Mouse (Mus musculus) liver, embryonic 14.5 days (tissue): ENCODE results near the gene Anxa5. TPM values are rescaled to one million over a fixed set of nuclear protein-coding genes. Genes with fewer than 3 reads are reported as not detected.

ENCODE experiments used
- ATAC-seq: fragments of 200-750 bp; cut with Nextera tagmentation; 2 replicates; pipeline ENCODE4 v1.8.0; 2017; ENCODE audit warnings: moderate number of reproducible peaks, mild to moderate bottlenecking, moderate library complexity; ENCODE audit not compliant: insufficient read depth
- DNase-seq, 3 experiments: peaks; one replicate each; pipeline ENCODE4 v3.0.0-alpha.2; 2012 to 2013; ENCODE audit warnings: low read depth in 3 of 3, low spot score in 3 of 3
- H3K27ac ChIP-seq: fragments of 300-500 bp; sonication (generic); 2 replicates; pipeline ENCODE4 v1.5.1; 2014; ENCODE audit warnings: moderate library complexity, mild to moderate bottlenecking, control low read depth, inconsistent platforms
- H3K27me3 ChIP-seq: fragments of 300-500 bp; sonication (generic); 2 replicates; pipeline ENCODE4 v1.6.1; 2014; ENCODE audit warnings: mild to moderate bottlenecking, low read length, moderate library complexity; ENCODE audit not compliant: control insufficient read depth, insufficient read depth
- H3K36me3 ChIP-seq: fragments of 300-500 bp; sonication (generic); replicated peaks from 2 replicates; pipeline ENCODE4 v1.6.1; 2014; ENCODE audit warnings: low read depth; ENCODE audit not compliant: control insufficient read depth, insufficient read depth
- H3K4me1 ChIP-seq, 2 experiments: fragments of 200-500 bp in 1 of 2; fragments of 300-500 bp in 1 of 2; sonication (generic) in 1 of 2; replicated peaks; 2 replicates each; pipeline ENCODE4 v1.6.1; 2012 to 2014; ENCODE audit warnings: antibody characterized with exemption in 1 of 2, inconsistent platforms in 1 of 2, low read length in 1 of 2; ENCODE audit not compliant: control insufficient read depth in 2 of 2, insufficient read depth in 2 of 2
- H3K4me2 ChIP-seq: fragments of 300-500 bp; sonication (generic); 2 replicates; pipeline ENCODE4 v1.6.1; 2014; ENCODE audit warnings: low read depth, mild to moderate bottlenecking, control low read depth, moderate library complexity
- H3K4me3 ChIP-seq, 2 experiments: fragments of 200-500 bp in 1 of 2; fragments of 300-500 bp in 1 of 2; sonication (generic) in 1 of 2; 2 replicates each; pipeline ENCODE4 v1.5.1; 2012 to 2014; ENCODE audit warnings: low read depth in 2 of 2, low read length in 2 of 2, mild to moderate bottlenecking in 2 of 2, control low read depth in 1 of 2, inconsistent platforms in 1 of 2, moderate library complexity in 1 of 2; ENCODE audit not compliant: insufficient read depth in 1 of 2
- H3K9ac ChIP-seq: fragments of 300-500 bp; sonication (generic); replicated peaks from 2 replicates; pipeline ENCODE4 v1.6.1; 2014; ENCODE audit warnings: mild to moderate bottlenecking, control low read depth, moderate library complexity
- H3K9me3 ChIP-seq: fragments of 300-500 bp; sonication (generic); 2 replicates; pipeline ENCODE4 v1.6.1; 2016; ENCODE audit warnings: low read length, mixed read lengths; ENCODE audit not compliant: control insufficient read depth
- CTCF ChIP-seq: IDR thresholded peaks from 2 replicates; pipeline ENCODE4 v1.5.1; 2016; ENCODE audit warnings: antibody characterized with exemption, low read depth, control low read depth
- EP300 ChIP-seq: IDR thresholded peaks from 2 replicates; pipeline ENCODE4 v1.6.1; 2016; ENCODE audit warnings: antibody characterized with exemption, low read depth
- WGBS: fragments of 180-500 bp; shearing (Covaris S2); extraction: QIAGEN DNeasy Blood & Tissue Kit; methylation state at CpG from one replicate; pipeline ENCODE4 v1.1.7; 2014; ENCODE audit not compliant: insufficient replicate concordance; 5-methylcytosine and 5-hydroxymethylcytosine counted together
- polyA plus RNA-seq, 2 experiments: library from polyadenylated mRNA; depleted of rRNA in 1 of 2; stranded (reverse) in 1 of 2; unstranded in 1 of 2; fragments of >200 nt; fragmentation: Nextera tagmentation in 1 of 2; extraction: Ambion mirVana in 1 of 2; gene quantifications; 2 replicates each; pipeline versions ENCODE4 v1.2.1 to v1.2.3; 2012 to 2014

Anxa5 gene
- polyA plus RNA-seq, 2 experiments, result 49.9 to 51.9 TPM

DNA sequence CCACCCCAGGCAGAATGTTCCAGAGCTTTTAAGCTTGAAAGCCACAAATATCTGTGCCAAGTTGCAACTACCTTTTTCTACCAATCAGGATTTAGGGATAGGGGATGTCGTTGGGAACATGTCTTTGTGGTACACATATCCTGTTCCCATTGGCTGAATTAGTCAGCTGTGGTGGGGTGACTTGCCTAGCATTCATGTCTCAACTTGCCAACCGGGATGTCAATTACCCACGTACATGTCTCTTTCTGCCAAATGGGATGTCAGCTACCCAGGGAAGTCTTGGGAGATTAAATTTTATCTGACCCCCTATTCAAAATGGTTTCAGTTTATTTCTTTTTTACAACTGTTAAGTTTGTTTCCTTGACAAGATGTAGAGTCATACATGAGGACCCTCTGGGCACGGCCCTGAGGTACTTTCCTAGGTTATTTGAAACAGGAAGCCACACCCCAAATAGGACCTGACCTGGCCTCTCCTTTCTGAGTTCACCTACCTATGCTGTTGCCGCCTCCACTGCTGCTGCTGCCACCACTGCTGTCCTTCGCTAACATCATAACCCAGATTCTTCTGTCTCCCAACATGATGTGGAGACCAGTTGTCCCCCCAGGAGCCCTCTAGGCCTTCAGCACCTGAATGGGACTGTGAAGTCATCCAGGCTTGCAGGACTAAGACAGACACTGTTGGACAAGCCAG, 13.3 kb upstream of the Anxa5 start:
- Histone ChIP-seq H3K27me3 (no peaks in the 10 kb centered on the region), H3K4me3 (no peak overlapping the region), H3K4me1 (peaks cover 0 to 2% of the 10 kb centered on the region in 2 experiments; a peak in 1 of 4 replicates), H3K9me3 (no peaks in the 10 kb centered on the region), H3K9ac (no peak overlapping the region), H3K27ac (no peak overlapping the region), H3K4me2 (no peak overlapping the region), H3K36me3 (no peaks in the 10 kb centered on the region)
- DNase-seq (no peak), ATAC-seq (no peak)
- TF ChIP-seq EP300 (no peak), CTCF (no peak)
- 54% methylated on average over 6 of the region's 6 CpGs for WGBS

DNA sequence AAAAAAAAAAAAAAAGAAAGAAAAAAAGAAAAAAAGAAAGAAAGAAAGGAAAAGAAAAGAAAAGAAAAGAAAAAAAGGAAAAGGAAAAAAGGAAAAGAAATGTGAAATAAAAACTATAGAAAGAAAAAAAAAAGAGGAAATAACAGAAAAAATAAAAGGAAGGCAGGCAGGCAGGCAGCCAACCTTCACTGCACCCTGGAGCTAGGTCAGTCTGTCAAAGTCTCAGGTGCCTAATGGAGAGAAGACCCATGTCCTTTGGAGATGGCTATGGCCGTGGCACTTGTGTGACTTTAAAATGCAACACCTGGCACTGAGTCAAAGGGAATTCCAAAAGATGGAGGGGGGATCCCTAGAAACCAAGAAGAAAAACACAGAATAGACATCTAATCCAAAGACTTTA, 12.7 kb upstream of the Anxa5 start:
- Histone ChIP-seq H3K9me3 (no peaks in the 10 kb centered on the region), H3K9ac (no peak overlapping the region), H3K27ac (no peak overlapping the region), H3K4me2 (no peak overlapping the region), H3K36me3 (no peaks in the 10 kb centered on the region), H3K4me3 (no peak overlapping the region), H3K4me1 (peaks cover 0 to 2% of the 10 kb centered on the region in 2 experiments; a peak in 1 of 4 replicates), H3K27me3 (no peaks in the 10 kb centered on the region)
- WGBS, result 64% methylated on average over 1 of the region's 1 CpGs
- DNase-seq (no peak), ATAC-seq (no peak)
- TF ChIP-seq EP300, result no peak
- no peak for TF ChIP-seq CTCF

DNA sequence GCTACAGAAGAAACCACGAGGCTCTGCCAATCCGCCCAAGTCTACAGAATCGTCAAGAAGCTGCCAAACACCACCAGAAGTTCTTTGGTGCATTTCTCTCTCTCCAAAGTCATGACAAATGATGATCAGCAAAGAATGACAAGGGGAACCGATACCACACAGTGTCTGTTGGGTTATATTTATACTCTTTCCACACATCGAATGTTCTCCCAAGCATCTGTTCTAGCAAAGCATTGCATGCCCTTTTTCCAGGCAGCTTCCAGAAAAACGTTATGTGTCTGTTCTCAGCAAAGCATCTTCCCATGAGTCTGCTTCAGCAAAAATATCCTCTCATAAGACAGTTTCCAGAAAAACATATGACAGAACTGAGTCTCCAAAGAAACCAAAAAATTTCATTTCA, 11.2 kb upstream of the Anxa5 start:
- Histone ChIP-seq H3K4me1 (peaks cover 0 to 3% of the 10 kb centered on the region in 2 experiments; a peak in 1 of 4 replicates), H3K4me3 (no peak overlapping the region), H3K36me3 (no peaks in the 10 kb centered on the region), H3K9me3 (no peaks in the 10 kb centered on the region), H3K9ac (no peak overlapping the region), H3K4me2 (no peak overlapping the region), H3K27ac (no peak overlapping the region), H3K27me3 (no peaks in the 10 kb centered on the region)
- ATAC-seq, result no peak
- TF ChIP-seq CTCF, result no peak
- no peak for TF ChIP-seq EP300
- DNase-seq, result no peak
- 56% methylated on average over 6 of the region's 6 CpGs for WGBS

DNA sequence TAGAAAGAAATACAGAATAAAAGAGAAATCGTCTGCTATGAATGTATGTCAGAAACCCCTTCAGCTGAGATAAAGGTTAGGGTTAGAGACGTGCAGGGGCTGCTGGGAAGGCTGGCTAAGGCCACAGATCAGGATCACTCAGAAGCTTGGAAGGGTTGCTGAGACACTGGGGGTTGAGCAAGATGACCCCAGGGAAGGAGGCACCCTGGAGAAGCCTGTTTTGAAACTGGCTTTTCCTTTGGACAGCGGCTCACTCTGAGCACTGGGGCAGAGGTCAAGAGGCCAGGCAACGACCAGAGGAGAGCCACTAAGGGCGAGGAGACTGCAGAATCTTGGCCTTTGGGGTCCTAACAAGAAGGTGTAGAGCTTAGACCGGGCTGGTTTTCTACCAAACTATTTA, 10.5 kb upstream of the Anxa5 start:
- DNase-seq (no peak), ATAC-seq (no peak)
- Histone ChIP-seq H3K4me2 (no peak overlapping the region), H3K9me3 (no peaks in the 10 kb centered on the region), H3K4me3 (no peak overlapping the region), H3K36me3 (no peaks in the 10 kb centered on the region), H3K27ac (no peak overlapping the region), H3K9ac (no peak overlapping the region), H3K27me3 (no peaks in the 10 kb centered on the region), H3K4me1 (peaks cover 0 to 3% of the 10 kb centered on the region in 2 experiments; a peak in 1 of 4 replicates)
- WGBS, result 36% methylated on average over 6 of the region's 6 CpGs
- TF ChIP-seq EP300 (no peak), CTCF (no peak)

DNA sequence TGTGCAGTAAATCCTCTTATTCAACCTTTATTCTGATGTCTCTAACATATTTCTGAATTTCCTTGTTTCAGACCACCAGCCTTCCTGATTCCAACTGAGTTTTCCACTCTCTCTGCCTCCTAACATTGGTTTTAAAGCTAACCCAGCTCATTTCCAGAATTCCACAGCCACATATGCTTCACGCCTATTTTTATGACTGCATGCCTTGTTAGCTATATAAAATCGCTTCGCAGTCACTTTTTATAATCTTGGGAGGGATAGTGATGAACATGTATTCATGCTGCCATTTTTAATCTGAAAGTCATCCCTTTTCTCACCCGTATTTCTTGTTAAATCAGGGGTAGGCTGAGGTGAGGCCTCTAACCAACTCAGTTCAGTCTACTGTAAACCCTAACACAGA, 8.6 kb upstream of the Anxa5 start:
- Histone ChIP-seq H3K27ac (no peak overlapping the region), H3K27me3 (no peaks in the 10 kb centered on the region), H3K9me3 (no peaks in the 10 kb centered on the region), H3K9ac (no peak overlapping the region), H3K4me3 (no peak overlapping the region), H3K36me3 (no peaks in the 10 kb centered on the region), H3K4me1 (peaks cover 0 to 3% of the 10 kb centered on the region in 2 experiments; a peak in 1 of 4 replicates), H3K4me2 (no peak overlapping the region)
- DNase-seq (no peak), ATAC-seq (no peak)
- TF ChIP-seq EP300 (no peak), CTCF (no peak)
- 76% methylated on average over 4 of the region's 4 CpGs for WGBS
